Mouse (Mus musculus) liver, embryonic 13.5 days (tissue): Measurements from ENCODE around the gene Arid1b. TPM values are rescaled to one million over a fixed set of nuclear protein-coding genes. Genes with fewer than 3 reads are reported as not detected.

ENCODE experiments used
- ATAC-seq: fragments of 200-750 bp; cut with Nextera tagmentation; 2 replicates; pipeline ENCODE4 v1.8.0; 2017; ENCODE audit warnings: low read depth, mild to moderate bottlenecking, moderate number of reproducible peaks, moderate library complexity
- DNase-seq: peaks from one replicate; pipeline ENCODE4 v3.0.0; 2022
- H3K27ac ChIP-seq: fragments of 300-500 bp; sonication (generic); 2 replicates; pipeline ENCODE4 v1.5.1; 2015; ENCODE audit warnings: moderate library complexity, mild to moderate bottlenecking, inconsistent platforms
- H3K27me3 ChIP-seq: fragments of 300-500 bp; sonication (generic); 2 replicates; pipeline ENCODE4 v1.6.1; 2015; ENCODE audit warnings: mild to moderate bottlenecking, inconsistent platforms
- H3K36me3 ChIP-seq: fragments of 300-500 bp; sonication (generic); 2 replicates; pipeline ENCODE4 v1.6.1; 2015; ENCODE audit warnings: mild to moderate bottlenecking, inconsistent platforms
- H3K4me1 ChIP-seq: fragments of 300-500 bp; sonication (generic); replicated peaks from 2 replicates; pipeline ENCODE4 v1.6.1; 2015; ENCODE audit warnings: inconsistent platforms
- H3K4me2 ChIP-seq: fragments of 300-500 bp; sonication (generic); 2 replicates; pipeline ENCODE4 v1.6.1; 2015; ENCODE audit warnings: inconsistent platforms, mild to moderate bottlenecking, moderate library complexity
- H3K4me3 ChIP-seq: fragments of 300-500 bp; sonication (generic); replicated peaks from 2 replicates; pipeline ENCODE4 v1.5.1; 2015; ENCODE audit warnings: mild to moderate bottlenecking, inconsistent platforms
- H3K9ac ChIP-seq: fragments of 300-500 bp; sonication (generic); 2 replicates; pipeline ENCODE4 v1.6.1; 2015; ENCODE audit warnings: mild to moderate bottlenecking, inconsistent platforms
- H3K9me3 ChIP-seq: fragments of 300-500 bp; sonication (generic); replicated peaks from 2 replicates; pipeline ENCODE4 v1.6.1; 2016; ENCODE audit warnings: inconsistent platforms
- WGBS: fragments of 180-500 bp; shearing (Covaris S2); methylation state at CpG from one replicate; pipeline ENCODE4 v1.1.7; 2015; ENCODE audit not compliant: insufficient replicate concordance; 5-methylcytosine and 5-hydroxymethylcytosine counted together
- polyA plus RNA-seq: library from polyadenylated mRNA; unstranded; fragments of >200 nt; fragmentation: Nextera tagmentation; extraction: Ambion mirVana; gene quantifications from 2 replicates; pipeline ENCODE4 v1.2.1, GENCODE M21; 2015

Arid1b gene
- polyA plus RNA-seq, 1 experiment from 2014 or later, result 2.0 TPM

- ATAC-seq, result no peak
- 77% methylated on average over 8 of the region's 8 CpGs for WGBS
- Histone ChIP-seq H3K4me1 (peaks cover 42% of the 10 kb centered on the region), H3K9me3 (no peaks in the 10 kb centered on the region), H3K4me2 (no peak overlapping the region), H3K36me3 (no peaks in the 10 kb centered on the region), H3K4me3 (no peak overlapping the region), H3K9ac (no peak overlapping the region), H3K27ac (no peak overlapping the region), H3K27me3 (no peaks in the 10 kb centered on the region)
- no peak for DNase-seq
Observed at GRCm38 (mm10) chr17:5134271-5134670, 140.1 kb downstream of the Arid1b start.

- no peak overlapping the region for H3K4me2 ChIP-seq
- 66% methylated on average over 3 of the region's 3 CpGs for WGBS
- ATAC-seq (no peak), DNase-seq (no peak)
- H3K4me1 ChIP-seq, result peaks cover 48% of the 10 kb centered on the region
- H3K27me3 ChIP-seq, result no peaks in the 10 kb centered on the region
- no peaks in the 10 kb centered on the region for H3K36me3 ChIP-seq
- no peak overlapping the region for H3K9ac ChIP-seq
- no peak overlapping the region for H3K4me3 ChIP-seq
- H3K27ac ChIP-seq, result peak overlapping the region; percentile 45
- no peaks in the 10 kb centered on the region for H3K9me3 ChIP-seq
Observed at GRCm38 (mm10) chr17:5137936-5138335, 143.8 kb downstream of the Arid1b start.

GRCm38 (mm10) chr17:5138641-5139205 lies 144.6 kb downstream of the Arid1b start:
- Histone ChIP-seq H3K27me3 (no peaks in the 10 kb centered on the region), H3K4me3 (no peak overlapping the region), H3K9ac (no peak overlapping the region), H3K4me2 (no peak overlapping the region), H3K9me3 (no peaks in the 10 kb centered on the region), H3K27ac (peak overlapping the region; percentile 43), H3K4me1 (peaks cover 47% of the 10 kb centered on the region), H3K36me3 (no peaks in the 10 kb centered on the region)
- 39% methylated on average over 8 of the region's 8 CpGs for WGBS
- DNase-seq (no peak), ATAC-seq (peak; percentile 55; the same call in 1 of the 2 replicates)

GRCm38 (mm10) chr17:5139553-5139952 lies 145.4 kb downstream of the Arid1b start:
- no peaks in the 10 kb centered on the region for H3K9me3 ChIP-seq
- no peak overlapping the region for H3K4me3 ChIP-seq
- H3K27me3 ChIP-seq, result no peaks in the 10 kb centered on the region
- H3K4me1 ChIP-seq, result peaks cover 46% of the 10 kb centered on the region
- WGBS, result 68% methylated on average over 8 of the region's 8 CpGs
- H3K36me3 ChIP-seq, result no peaks in the 10 kb centered on the region
- H3K27ac ChIP-seq, result no peak overlapping the region
- ATAC-seq (no peak), DNase-seq (no peak)
- H3K4me2 ChIP-seq, result no peak overlapping the region
- no peak overlapping the region for H3K9ac ChIP-seq

- no peak for DNase-seq
- Histone ChIP-seq H3K27ac (no peak overlapping the region), H3K9ac (no peak overlapping the region), H3K9me3 (no peaks in the 10 kb centered on the region), H3K36me3 (no peaks in the 10 kb centered on the region), H3K4me1 (peaks cover 17% of the 10 kb centered on the region), H3K27me3 (no peaks in the 10 kb centered on the region), H3K4me3 (no peak overlapping the region), H3K4me2 (no peak overlapping the region)
- no peak for ATAC-seq
- 79% methylated on average over 6 of the region's 6 CpGs for WGBS
Observed at GRCm38 (mm10) chr17:5143735-5144439, 149.8 kb downstream of the Arid1b start.

- peak; percentile 99 for ATAC-seq
- H3K36me3 ChIP-seq, result no peaks in the 10 kb centered on the region
- DNase-seq, result no peak
- H3K9me3 ChIP-seq, result no peaks in the 10 kb centered on the region
- H3K4me3 ChIP-seq, result no peak overlapping the region
- H3K27me3 ChIP-seq, result no peaks in the 10 kb centered on the region
- 47% methylated on average over 7 of the region's 7 CpGs for WGBS
- no peak overlapping the region for H3K9ac ChIP-seq
- H3K4me1 ChIP-seq, result peaks cover 23% of the 10 kb centered on the region
- no peak overlapping the region for H3K4me2 ChIP-seq
- H3K27ac ChIP-seq, result 0 out of 2 replicates have a peak overlapping the region, but pooled peaks have one; percentile 1
Observed at GRCm38 (mm10) chr17:5150660-5151063, 156.5 kb downstream of the Arid1b start.

GRCm38 (mm10) chr17:5151852-5152251 lies 157.7 kb downstream of the Arid1b start:
- WGBS, result 88% methylated on average over 11 of the region's 11 CpGs
- no peak overlapping the region for H3K4me3 ChIP-seq
- ATAC-seq (no peak), DNase-seq (no peak)
- no peak overlapping the region for H3K9ac ChIP-seq
- H3K27me3 ChIP-seq, result no peaks in the 10 kb centered on the region
- H3K4me1 ChIP-seq, result peaks cover 23% of the 10 kb centered on the region
- no peak overlapping the region for H3K27ac ChIP-seq
- no peak overlapping the region for H3K4me2 ChIP-seq
- no peaks in the 10 kb centered on the region for H3K36me3 ChIP-seq
- H3K9me3 ChIP-seq, result no peaks in the 10 kb centered on the region

- DNase-seq (no peak), ATAC-seq (no peak)
- no peaks in the 10 kb centered on the region for H3K36me3 ChIP-seq
- H3K9me3 ChIP-seq, result no peaks in the 10 kb centered on the region
- no peak overlapping the region for H3K4me2 ChIP-seq
- no peaks in the 10 kb centered on the region for H3K27me3 ChIP-seq
- H3K27ac ChIP-seq, result no peak overlapping the region
- H3K4me3 ChIP-seq, result no peak overlapping the region
- H3K9ac ChIP-seq, result no peak overlapping the region
- 62% methylated on average over 2 of the region's 2 CpGs for WGBS
- peaks cover 23% of the 10 kb centered on the region for H3K4me1 ChIP-seq
Observed at GRCm38 (mm10) chr17:5153461-5153860, 159.3 kb downstream of the Arid1b start.

GRCm38 (mm10) chr17:5154322-5154721 lies 160.2 kb downstream of the Arid1b start:
- ATAC-seq, result no peak
- Histone ChIP-seq H3K4me3 (no peak overlapping the region), H3K36me3 (no peaks in the 10 kb centered on the region), H3K27me3 (no peaks in the 10 kb centered on the region), H3K9me3 (no peaks in the 10 kb centered on the region), H3K9ac (no peak overlapping the region), H3K4me2 (no peak overlapping the region), H3K4me1 (peaks cover 23% of the 10 kb centered on the region), H3K27ac (no peak overlapping the region)
- WGBS, result 47% methylated on average over 6 of the region's 6 CpGs
- DNase-seq, result no peak

GRCm38 (mm10) chr17:5157609-5158008 lies 163.5 kb downstream of the Arid1b start:
- H3K4me2 ChIP-seq, result no peak overlapping the region
- peaks cover 13% of the 10 kb centered on the region for H3K4me1 ChIP-seq
- no peaks in the 10 kb centered on the region for H3K27me3 ChIP-seq
- ATAC-seq, result no peak
- no peak overlapping the region for H3K27ac ChIP-seq
- no peak for DNase-seq
- H3K9ac ChIP-seq, result no peak overlapping the region
- no peak overlapping the region for H3K4me3 ChIP-seq
- 79% methylated on average over 7 of the region's 7 CpGs for WGBS
- H3K9me3 ChIP-seq, result no peaks in the 10 kb centered on the region
- H3K36me3 ChIP-seq, result no peaks in the 10 kb centered on the region

- no peaks in the 10 kb centered on the region for H3K27me3 ChIP-seq
- no peaks in the 10 kb centered on the region for H3K36me3 ChIP-seq
- H3K27ac ChIP-seq, result no peak overlapping the region
- no peaks in the 10 kb centered on the region for H3K9me3 ChIP-seq
- 0 out of 2 replicates have a peak, but pooled peaks cover 6% of the 10 kb centered on the region for H3K4me1 ChIP-seq
- no peak overlapping the region for H3K4me2 ChIP-seq
- WGBS, result 72% methylated on average over 2 of the region's 2 CpGs
- DNase-seq (no peak), ATAC-seq (no peak)
- H3K9ac ChIP-seq, result no peak overlapping the region
- no peak overlapping the region for H3K4me3 ChIP-seq
Observed at GRCm38 (mm10) chr17:5162525-5162924, 168.4 kb downstream of the Arid1b start.
